In the genomic region with DNA sequence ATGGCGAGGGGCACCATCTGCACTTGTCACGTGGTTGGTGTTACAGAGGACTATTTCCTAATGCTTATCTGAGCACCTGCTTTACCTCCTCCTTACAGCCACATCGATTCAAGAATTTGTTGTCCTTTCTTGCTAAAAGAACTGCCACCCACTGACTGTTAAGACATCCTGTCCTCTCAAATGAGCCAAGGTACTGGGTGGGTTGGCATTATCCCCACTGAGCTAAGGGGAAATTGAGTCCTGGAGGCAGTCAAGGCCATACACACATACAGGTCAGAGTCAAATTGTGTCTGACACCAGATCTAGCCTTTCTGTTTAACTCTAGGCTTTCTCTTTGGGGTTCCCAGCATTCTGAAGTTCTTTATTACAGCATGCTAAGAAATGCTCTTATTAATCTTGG, we compare ENCODE assay signal across 21 mouse cellular contexts. TPM values are rescaled to one million over a fixed set of nuclear protein-coding genes. Genes with fewer than 3 reads are reported as not detected.
A peak's percentile ranks its signal among the peaks of the same experiment; 100 is the strongest.
DNase-seq lines count a peak whose midpoint lies in the region; ATAC-seq and TF ChIP-seq lines count a peak whose summit lies in the region.
"Had no signal": no experiment of that assay in that cellular context is flagged by ENCODE, and none has a peak within 500 bp of the region (broad histone marks: within the 10 kb centered on the region; RNA-seq: fewer than 3 reads in every experiment).

No protein-coding gene starts in this region.

- no peak overlapping the region for H3K9ac ChIP-seq in heart, embryonic 16.5 days (ENCODE audit: low read length)
- 0 out of 2 replicates have a peak overlapping the region, but pooled peaks have one; percentile 2 for H3K9ac ChIP-seq in ES-Bruce4 (ENCODE audit: low read depth, poor library complexity, severe bottlenecking)
- H3K9ac ChIP-seq: embryonic facial prominence, embryonic 13.5 days; forebrain, embryonic 13.5 days; forebrain, postnatal 0 days; hindbrain, embryonic 13.5 days; intestine, embryonic 15.5 days had no signal

- no peak overlapping the region for H3K4me2 ChIP-seq in heart, embryonic 16.5 days (ENCODE audit: low read depth, low read length)
- H3K4me2 ChIP-seq: embryonic facial prominence, embryonic 13.5 days; forebrain, embryonic 13.5 days; hindbrain, embryonic 13.5 days; intestine, embryonic 15.5 days had no signal

- peaks cover 14% of the 10 kb centered on the region for H3K36me3 ChIP-seq in heart, embryonic 16.5 days (ENCODE audit: control insufficient read depth, insufficient read depth)
- peaks cover 31% of the 10 kb centered on the region for H3K36me3 ChIP-seq in ES-Bruce4 (ENCODE audit: control insufficient read depth, insufficient read depth, low read length, poor library complexity, severe bottlenecking)

- DNase-seq in gastrocnemius, adult 2 months: no peak
- DNase-seq in gastrocnemius, postnatal 10 days: no peak
- no peak for DNase-seq in heart, postnatal 36 days
- peak; percentile 93 for DNase-seq in gonadal fat pad, adult 2 months (ENCODE audit: low read depth)
- no peak for DNase-seq in kidney, postnatal 36 days
- DNase-seq in ovary, adult 18-20 months (ENCODE audit: low spot score): no peak
- DNase-seq: adrenal gland, postnatal 14 days; B cell, adult 2 months; cerebellum, adult 11-12 months; cerebellum, adult 9-10 months; cerebellum, postnatal 25 days; forebrain, postnatal 0 days; kidney, adult 18-20 months had no signal

- no peak for TF ChIP-seq CTCF in gastrocnemius, adult 2 months (IDR thresholded peaks at IDR 0.05)
- no peak for TF ChIP-seq CTCF in ES-Bruce4 (IDR thresholded peaks at IDR 0.05; ENCODE audit: low read depth, low read length)

- peak overlapping the region; percentile 69 for H3K27ac ChIP-seq in gastrocnemius, adult 2 months
- H3K27ac ChIP-seq in heart, embryonic 16.5 days (ENCODE audit: low read length): peak overlapping the region; percentile 24; the same call in 1 of the 2 replicates
- peak overlapping the region; percentile 63 for H3K27ac ChIP-seq in ES-Bruce4 (ENCODE audit: insufficient read depth, low read length)
- H3K27ac ChIP-seq: embryonic facial prominence, embryonic 13.5 days; forebrain, embryonic 13.5 days; hindbrain, embryonic 13.5 days; hindbrain, postnatal 0 days; intestine, embryonic 15.5 days had no signal

- intact Hi-C loops in gastrocnemius, adult 2 months (cut with DNase I): no loop called here
- intact Hi-C loops in heart, postnatal 36 days (cut with DNase I): no loop called here

- no peaks in the 10 kb centered on the region for H3K27me3 ChIP-seq in heart, embryonic 16.5 days (ENCODE audit: control insufficient read depth, insufficient read depth, low read length)
- no peaks in the 10 kb centered on the region for H3K27me3 ChIP-seq in ES-Bruce4 (ENCODE audit: control insufficient read depth, insufficient read depth, low read length, poor library complexity, severe bottlenecking)
- H3K27me3 ChIP-seq: embryonic facial prominence, embryonic 13.5 days; forebrain, embryonic 13.5 days; hindbrain, embryonic 13.5 days; intestine, embryonic 15.5 days had no signal

- no peak overlapping the region for H3K4me3 ChIP-seq in gastrocnemius, adult 2 months
- no peak overlapping the region for H3K4me3 ChIP-seq in heart, embryonic 16.5 days (ENCODE audit: low read length)
- H3K4me3 ChIP-seq in ES-Bruce4 (ENCODE audit: low read depth, low read length): no peak overlapping the region
- H3K4me3 ChIP-seq: embryonic facial prominence, embryonic 13.5 days; forebrain, embryonic 13.5 days; hindbrain, embryonic 13.5 days; intestine, embryonic 15.5 days had no signal

- TF ChIP-seq EP300 in ES-Bruce4 (IDR thresholded peaks at IDR 0.05; ENCODE audit: insufficient read depth, low read depth, low read length): no peak

- H3K4me1 ChIP-seq in heart, embryonic 16.5 days (ENCODE audit: control insufficient read depth, insufficient read depth, low read length): peaks cover 23% of the 10 kb centered on the region
- H3K4me1 ChIP-seq in ES-Bruce4 (ENCODE audit: control insufficient read depth, insufficient read depth, low read length): peaks cover 14% of the 10 kb centered on the region
- H3K4me1 ChIP-seq: intestine, embryonic 15.5 days had no signal

- ATAC-seq in heart, embryonic 16.5 days (replicated peaks; ENCODE audit: extremely low read depth, insufficient read depth, low FRiP score): no peak
- ATAC-seq: activated CD4-positive, CD25-positive, alpha-beta regulatory T cell, adult 4 months; forebrain, embryonic 13.5 days; forebrain, postnatal 0 days; hindbrain, postnatal 0 days; intestine, embryonic 15.5 days had no signal

- H3K9me3 ChIP-seq in heart, embryonic 16.5 days (replicated peaks; ENCODE audit: control insufficient read depth, low read length): peaks cover 3% of the 10 kb centered on the region; the same call in 1 of the 2 replicates
- H3K9me3 ChIP-seq in ES-Bruce4 (replicated peaks; ENCODE audit: control insufficient read depth, insufficient read depth, low read length, poor library complexity, severe bottlenecking): no peaks in the 10 kb centered on the region
- H3K9me3 ChIP-seq: embryonic facial prominence, embryonic 13.5 days; forebrain, embryonic 13.5 days; intestine, embryonic 15.5 days had no signal

- TF ChIP-seq POLR2A in ES-Bruce4 (IDR thresholded peaks at IDR 0.05; ENCODE audit: insufficient read depth, low read length): no peak

- 74% methylated on average over 3 of the region's 3 CpGs for WGBS in heart, embryonic 16.5 days

RNA-seq across cellular contexts. Expression of a gene that starts 56.6 kb away (rescaled TPM):
- total RNA-seq in gastrocnemius, adult 2 months (2021): 10 to 100 TPM; 22.2 to 26.0 TPM
- 10 to 100 TPM; 24.1 to 31.6 TPM for total RNA-seq in gastrocnemius, postnatal 10 days (2021)
- 9.4 and 10.2 TPM in 2 replicates for polyA plus RNA-seq in heart, embryonic 16.5 days (2015; fragmentation: Nextera tagmentation; extraction: Ambion mirVana)
- total RNA-seq in heart, postnatal 36 days (2021): 10 to 100 TPM; 29.9 to 31.7 TPM
- 121 and 132 TPM in 2 replicates for polyA plus RNA-seq in ES-Bruce4 (2011; ENCODE audit: insufficient read depth, insufficient read length, low read depth, missing spikeins)
- polyA plus RNA-seq in gonadal fat pad, adult 2 months (2012; rRNA removed): 14.8 and 15.5 TPM in 2 replicates
